Mouse (Mus musculus) liver, postnatal 0 days (tissue): ENCODE measurements at regions not wholly inside any gene's neighbourhood (a gene's known extent, or its start where the extent isn't known, plus 50 kb on each side); places are given as distances from the start of the nearest gene placed in this dataset.
A peak's percentile ranks its signal among the peaks of the same experiment; 100 is the strongest.

Source experiments
- ATAC-seq: fragments of 200-750 bp; cut with Nextera tagmentation; 2 replicates; pipeline ENCODE4 v1.8.0; 2017; ENCODE audit warnings: mild to moderate bottlenecking, moderate library complexity
- DNase-seq: peaks from one replicate; pipeline ENCODE4 v3.0.0-alpha.2; 2016
- H3K27ac ChIP-seq: fragments of 300-500 bp; sonication (generic); 2 replicates; pipeline ENCODE4 v1.5.1; 2014; ENCODE audit warnings: antibody characterized with exemption, moderate library complexity, mild to moderate bottlenecking, low read depth
- H3K27me3 ChIP-seq: fragments of 300-500 bp; sonication (generic); 2 replicates; pipeline ENCODE4 v1.6.1; 2014; ENCODE audit warnings: low read length, control low read depth, mixed read lengths; ENCODE audit not compliant: insufficient read depth
- H3K36me3 ChIP-seq: fragments of 300-500 bp; sonication (generic); replicated peaks from 2 replicates; pipeline ENCODE4 v1.6.1; 2014; ENCODE audit warnings: mild to moderate bottlenecking, control low read depth, low read length, moderate library complexity, mixed read lengths; ENCODE audit not compliant: insufficient read depth
- H3K4me1 ChIP-seq: fragments of 300-500 bp; sonication (generic); 2 replicates; pipeline ENCODE4 v1.6.1; 2014; ENCODE audit warnings: antibody characterized with exemption, mild to moderate bottlenecking, control low read depth; ENCODE audit not compliant: insufficient read depth
- H3K4me2 ChIP-seq: fragments of 300-500 bp; sonication (generic); 2 replicates; pipeline ENCODE4 v1.6.1; 2014; ENCODE audit warnings: low read depth, mild to moderate bottlenecking, low read length, moderate library complexity, mixed read lengths
- H3K4me3 ChIP-seq: fragments of 300-500 bp; sonication (generic); 2 replicates; pipeline ENCODE4 v1.5.1; 2014; ENCODE audit warnings: low read depth, low read length
- H3K9ac ChIP-seq: fragments of 300-500 bp; sonication (generic); replicated peaks from 2 replicates; pipeline ENCODE4 v1.6.1; 2014; ENCODE audit warnings: mild to moderate bottlenecking, moderate library complexity
- H3K9me3 ChIP-seq: fragments of 300-500 bp; sonication (generic); 2 replicates; pipeline ENCODE4 v1.6.1; 2016; ENCODE audit warnings: mild to moderate bottlenecking, control low read depth, low read length, mixed read lengths
- CTCF ChIP-seq: sonication (generic); IDR thresholded peaks from 2 replicates; pipeline ENCODE4 v1.5.1; 2016; ENCODE audit warnings: antibody characterized with exemption, low read depth
- EP300 ChIP-seq: IDR thresholded peaks from 2 replicates; pipeline ENCODE4 v1.6.1; 2016; ENCODE audit warnings: antibody characterized with exemption, low read depth, mild to moderate bottlenecking
- WGBS: fragments of 180-500 bp; shearing (Covaris S2); extraction: QIAGEN DNeasy Blood & Tissue Kit; methylation state at CpG from one replicate; pipeline ENCODE4 v1.1.7; 2014; ENCODE audit not compliant: insufficient replicate concordance; 5-methylcytosine and 5-hydroxymethylcytosine counted together

GRCm38 (mm10) chr7:111257842-111258241 is 175.0 kb upstream of the Eif4g2 start:
- no peak overlapping the region for H3K9ac ChIP-seq
- no peak for DNase-seq
- TF ChIP-seq CTCF: peak; percentile 23; the same call in 1 of the 2 replicates
- no peak for TF ChIP-seq EP300
- no peaks in the 10 kb centered on the region for H3K9me3 ChIP-seq
- no peak overlapping the region for H3K4me2 ChIP-seq
- ATAC-seq: no peak
- no peaks in the 10 kb centered on the region for H3K27me3 ChIP-seq
- WGBS: 73% methylated on average over 2 of the region's 2 CpGs
- H3K27ac ChIP-seq: no peak overlapping the region
- H3K36me3 ChIP-seq: no peaks in the 10 kb centered on the region
- H3K4me1 ChIP-seq: no peaks in the 10 kb centered on the region
- H3K4me3 ChIP-seq: no peak overlapping the region

GRCm38 (mm10) chr7:111256199-111256598 is 173.4 kb upstream of the Eif4g2 start:
- ATAC-seq: no peak
- 0 out of 2 replicates have a peak, but pooled peaks have one; percentile 17 for TF ChIP-seq CTCF
- TF ChIP-seq EP300: no peak
- H3K27ac ChIP-seq: no peak overlapping the region
- no peaks in the 10 kb centered on the region for H3K36me3 ChIP-seq
- DNase-seq: no peak
- WGBS: 49% methylated on average over 2 of the region's 2 CpGs
- no peak overlapping the region for H3K9ac ChIP-seq
- no peak overlapping the region for H3K4me2 ChIP-seq
- no peaks in the 10 kb centered on the region for H3K27me3 ChIP-seq
- H3K9me3 ChIP-seq: no peaks in the 10 kb centered on the region
- no peaks in the 10 kb centered on the region for H3K4me1 ChIP-seq
- H3K4me3 ChIP-seq: no peak overlapping the region

- H3K9me3 ChIP-seq: no peaks in the 10 kb centered on the region
- TF ChIP-seq EP300 (no peak), CTCF (peak; percentile 96)
- no peaks in the 10 kb centered on the region for H3K4me1 ChIP-seq
- ATAC-seq (no peak), DNase-seq (peak; percentile 82)
- H3K27me3 ChIP-seq: no peaks in the 10 kb centered on the region
- no peak overlapping the region for H3K27ac ChIP-seq
- H3K4me2 ChIP-seq: no peak overlapping the region
- 33% methylated on average over 5 of the region's 5 CpGs for WGBS
- no peak overlapping the region for H3K9ac ChIP-seq
- no peaks in the 10 kb centered on the region for H3K36me3 ChIP-seq
- H3K4me3 ChIP-seq: no peak overlapping the region
Measured at GRCm38 (mm10) chr7:111249606-111250005, 166.8 kb upstream of the Eif4g2 start.

GRCm38 (mm10) chr7:111245488-111245887 is 162.7 kb upstream of the Eif4g2 start:
- H3K4me2 ChIP-seq: no peak overlapping the region
- DNase-seq: no peak
- no peak overlapping the region for H3K27ac ChIP-seq
- 78% methylated on average over 8 of the region's 8 CpGs for WGBS
- TF ChIP-seq EP300 (no peak), CTCF (no peak)
- no peaks in the 10 kb centered on the region for H3K4me1 ChIP-seq
- no peaks in the 10 kb centered on the region for H3K9me3 ChIP-seq
- no peak overlapping the region for H3K9ac ChIP-seq
- H3K27me3 ChIP-seq: no peaks in the 10 kb centered on the region
- no peak for ATAC-seq
- no peak overlapping the region for H3K4me3 ChIP-seq
- H3K36me3 ChIP-seq: no peaks in the 10 kb centered on the region

- H3K4me2 ChIP-seq: no peak overlapping the region
- H3K4me3 ChIP-seq: no peak overlapping the region
- H3K4me1 ChIP-seq: no peaks in the 10 kb centered on the region
- TF ChIP-seq CTCF (no peak), EP300 (no peak)
- no peak overlapping the region for H3K9ac ChIP-seq
- no peak for ATAC-seq
- H3K36me3 ChIP-seq: no peaks in the 10 kb centered on the region
- 70% methylated on average over 6 of the region's 6 CpGs for WGBS
- no peak for DNase-seq
- no peak overlapping the region for H3K27ac ChIP-seq
- H3K9me3 ChIP-seq: no peaks in the 10 kb centered on the region
- no peaks in the 10 kb centered on the region for H3K27me3 ChIP-seq
Measured at GRCm38 (mm10) chr7:111245067-111245466, 162.2 kb upstream of the Eif4g2 start.

GRCm38 (mm10) chr7:111243831-111244230 is 161.0 kb upstream of the Eif4g2 start:
- H3K27ac ChIP-seq: no peak overlapping the region
- no peak for DNase-seq
- H3K9ac ChIP-seq: no peak overlapping the region
- ATAC-seq: no peak
- no peak overlapping the region for H3K4me2 ChIP-seq
- no peak overlapping the region for H3K4me3 ChIP-seq
- H3K4me1 ChIP-seq: no peaks in the 10 kb centered on the region
- H3K27me3 ChIP-seq: no peaks in the 10 kb centered on the region
- no peaks in the 10 kb centered on the region for H3K9me3 ChIP-seq
- TF ChIP-seq CTCF (no peak), EP300 (no peak)
- no peaks in the 10 kb centered on the region for H3K36me3 ChIP-seq
- WGBS: 32% methylated on average over 1 of the region's 1 CpGs

GRCm38 (mm10) chr7:111242646-111243045 is 159.8 kb upstream of the Eif4g2 start:
- no peak overlapping the region for H3K4me3 ChIP-seq
- TF ChIP-seq CTCF: no peak
- TF ChIP-seq EP300: no peak
- no peaks in the 10 kb centered on the region for H3K36me3 ChIP-seq
- H3K9ac ChIP-seq: no peak overlapping the region
- no peak overlapping the region for H3K4me2 ChIP-seq
- no peaks in the 10 kb centered on the region for H3K27me3 ChIP-seq
- no peaks in the 10 kb centered on the region for H3K9me3 ChIP-seq
- no peak for ATAC-seq
- WGBS: 73% methylated on average over 10 of the region's 10 CpGs
- H3K27ac ChIP-seq: no peak overlapping the region
- DNase-seq: no peak
- no peaks in the 10 kb centered on the region for H3K4me1 ChIP-seq
